Mouse (Mus musculus) left cerebral cortex, adult 18-20 months (tissue): Measurements from ENCODE around the gene Cela3a. TPM values are rescaled to one million over a fixed set of nuclear protein-coding genes. Genes with fewer than 3 reads are reported as not detected.
"Not testable (repeated sequence)": the region's sequence is repeated elsewhere in the genome, so short reads cannot be mapped to it uniquely, and the experiment has no call there.

Source experiments
- DNase-seq, 2 experiments: peaks; one replicate each; pipeline ENCODE4 v3.0.0; 2021 to 2022; ENCODE audit warnings: low spot score in 2 of 2, mixed read lengths in 1 of 2
- total RNA-seq, 2 experiments: library from RNA; stranded (reverse); gene quantifications; 2 replicates each; pipeline ENCODE4 v1.2.3; 2021

Gene Cela3a
- total RNA-seq, 2 experiments from 2014 or later = not detected

GRCm38 (mm10) chr4:137417712-137418564, 8.3 kb upstream of the Cela3a start:
- DNase-seq = no peak

DNA sequence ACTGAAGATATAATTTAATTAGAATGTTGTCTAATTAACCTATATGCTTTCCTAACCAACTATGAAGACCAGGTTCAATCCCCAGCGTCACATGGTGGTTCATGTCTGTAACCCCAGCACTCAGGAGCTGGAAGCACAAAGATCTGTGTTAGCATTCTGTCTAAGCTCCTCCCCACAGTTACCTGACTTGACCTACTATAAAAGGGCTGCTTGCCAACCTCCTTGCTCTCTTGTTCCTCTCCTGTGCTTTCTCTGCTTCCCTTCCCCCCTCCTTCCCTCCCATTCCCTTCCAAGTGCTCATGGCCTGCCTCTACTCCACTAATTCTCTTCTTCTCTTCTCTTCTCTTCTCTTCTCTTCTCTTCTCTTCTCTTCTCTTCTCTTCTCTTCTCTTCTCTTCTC, 5.3 kb upstream of the Cela3a start:
- DNase-seq = no peak

- not testable (repeated sequence) for DNase-seq
These were observed 2.7 kb upstream of the Cela3a start for GRCm38 (mm10) chr4:137412185-137412709.

DNA sequence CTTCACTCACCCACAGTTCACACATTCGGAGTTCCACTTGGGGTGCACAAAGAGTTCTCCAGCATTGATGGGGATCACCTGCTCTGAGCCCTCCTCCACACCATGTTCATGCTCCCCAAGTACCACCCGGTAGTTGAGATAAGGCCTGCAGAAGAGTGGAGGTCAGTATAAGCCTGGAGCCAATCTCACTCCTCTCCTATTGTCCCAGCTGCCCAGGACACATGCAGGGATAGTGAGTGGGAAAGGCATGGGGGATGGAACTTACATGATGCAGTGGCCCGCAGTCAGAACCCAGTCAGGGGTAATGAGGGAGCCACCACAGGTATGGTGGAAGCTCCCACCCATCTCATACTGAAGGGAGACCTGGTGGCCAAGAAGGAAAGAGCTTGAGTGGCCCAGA, 4.0 kb downstream of the Cela3a start:
- DNase-seq = no peak

GRCm38 (mm10) chr4:137396641-137397525, 12.7 kb downstream of the Cela3a start:
- no peak for DNase-seq

GRCm38 (mm10) chr4:137393378-137394135, 16.0 kb downstream of the Cela3a start:
- no peak for DNase-seq

DNA sequence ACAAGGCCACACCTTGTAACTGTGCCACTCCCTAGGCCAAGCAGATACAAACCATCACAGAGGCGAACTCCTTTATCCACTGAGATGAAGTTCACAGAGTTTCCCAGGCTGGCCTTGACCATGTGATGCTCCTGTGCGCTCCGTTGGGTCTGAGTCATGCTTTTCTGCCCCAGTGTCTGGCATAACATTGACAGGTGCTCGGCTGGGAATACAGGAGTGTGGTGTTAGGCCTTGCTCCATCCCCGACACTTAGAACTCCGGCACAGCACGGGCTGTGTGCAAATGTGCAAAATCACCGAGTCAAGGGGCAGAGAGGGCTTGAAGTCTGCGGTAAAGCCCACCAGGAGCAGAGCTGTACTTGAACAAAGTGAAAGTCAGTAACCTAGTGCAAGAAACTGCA, 16.7 kb downstream of the Cela3a start:
- no peak for DNase-seq

DNA sequence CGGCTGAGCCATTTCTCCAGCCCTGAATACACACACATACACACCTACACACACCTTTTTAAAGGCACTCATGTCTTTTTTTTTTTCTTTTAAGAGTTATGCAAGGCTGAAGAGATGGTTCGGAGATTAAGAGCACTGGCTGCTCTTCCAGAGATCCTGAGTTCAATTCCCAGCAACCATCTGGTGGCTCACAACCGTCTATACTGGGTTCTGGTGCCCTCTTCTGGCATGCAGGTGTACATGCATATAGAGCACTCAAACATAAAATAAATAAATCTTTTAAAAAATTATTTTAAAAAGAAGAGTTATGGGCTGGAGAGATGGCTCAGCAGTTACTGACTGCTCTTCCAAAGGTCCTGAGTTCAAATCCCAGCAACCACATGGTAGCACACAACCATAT, 18.3 kb downstream of the Cela3a start:
- no peak for DNase-seq

- no peak for DNase-seq
These were observed 19.4 kb downstream of the Cela3a start for GRCm38 (mm10) chr4:137390196-137390595.

DNA sequence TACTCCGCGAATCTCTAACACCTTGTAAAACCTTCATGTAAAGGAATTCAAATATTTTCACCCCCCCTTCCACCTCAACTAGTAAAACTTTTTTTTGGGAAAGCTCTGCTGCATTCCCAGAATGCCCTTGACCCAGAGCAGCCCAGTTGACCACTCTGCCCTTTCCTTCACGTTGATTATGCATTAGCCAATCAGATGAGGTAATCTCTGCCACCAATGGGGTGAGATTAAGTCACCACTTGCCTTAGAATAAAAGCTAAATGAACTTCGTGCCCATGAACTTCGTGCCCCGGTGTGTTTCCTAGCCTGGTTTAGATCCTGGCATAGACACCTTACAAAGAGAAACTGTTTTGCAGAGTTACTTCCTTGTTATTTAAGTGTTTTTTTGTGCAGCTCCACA, 20.6 kb downstream of the Cela3a start:
- no peak for DNase-seq

DNA sequence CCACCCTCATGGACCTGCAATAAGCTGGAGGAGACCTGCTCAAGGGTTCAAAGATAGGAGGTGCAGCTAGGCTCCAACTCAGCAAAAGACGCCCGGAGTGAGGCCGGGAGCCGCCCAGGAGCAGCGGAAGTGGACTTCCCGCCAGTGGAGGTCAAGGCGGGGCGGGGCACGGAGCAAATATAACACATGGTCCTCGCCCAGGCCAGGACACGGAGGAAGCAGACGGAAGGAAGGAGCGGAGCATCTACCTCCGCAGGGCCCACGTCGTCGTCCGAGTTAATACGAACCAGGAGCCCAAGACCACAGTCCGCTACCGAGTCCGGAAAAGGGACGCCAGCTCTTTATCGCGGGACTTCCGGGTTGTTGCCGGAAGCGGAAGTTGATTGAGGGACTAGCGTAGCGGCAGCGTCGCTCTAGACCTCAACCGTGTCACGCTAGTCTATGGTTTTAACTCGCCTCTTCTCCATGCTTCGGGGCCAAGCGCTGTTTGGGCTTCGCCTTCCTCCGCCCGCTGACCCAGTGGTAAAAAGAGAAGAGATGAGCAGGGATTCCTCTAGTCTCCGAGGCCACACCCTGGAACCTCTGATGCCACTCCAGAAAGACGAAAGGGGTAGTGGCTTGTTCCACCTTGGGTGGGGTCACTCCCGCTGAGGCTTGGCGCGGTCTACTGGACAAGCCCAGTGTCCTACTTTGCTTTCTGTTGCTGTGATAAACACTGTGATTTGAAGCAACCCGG, 21.4 kb downstream of the Cela3a start:
- DNase-seq = peak; percentile 77 to 88

- no peak for DNase-seq
These were observed 22.0 kb downstream of the Cela3a start for GRCm38 (mm10) chr4:137387482-137388058.

GRCm38 (mm10) chr4:137380702-137381605, 28.6 kb downstream of the Cela3a start:
- no peak for DNase-seq

GRCm38 (mm10) chr4:137379713-137380255, 29.8 kb downstream of the Cela3a start:
- no peak for DNase-seq

GRCm38 (mm10) chr4:137379085-137379484, 30.5 kb downstream of the Cela3a start:
- no peak for DNase-seq

- no peak for DNase-seq
These were observed 31.9 kb downstream of the Cela3a start for GRCm38 (mm10) chr4:137377526-137378304.

- DNase-seq = no peak
These were observed 32.8 kb downstream of the Cela3a start for GRCm38 (mm10) chr4:137376778-137377177.
